Mouse (Mus musculus) ES-E14 (cell line): Measurements from ENCODE around the gene Vmn1r45. TPM values are rescaled to one million over a fixed set of nuclear protein-coding genes. Genes with fewer than 3 reads are reported as not detected.

Experiments used
- DNase-seq: peaks from one replicate; pipeline ENCODE4 v3.0.0-alpha.2; 2013; ENCODE audit warnings: low read depth, low spot score
- H3K27ac ChIP-seq: 2 replicates; pipeline ENCODE4 v1.5.1; 2012; ENCODE audit warnings: low read depth, mild to moderate bottlenecking, low read length, moderate library complexity, mixed read lengths; ENCODE audit not compliant: poor library complexity, insufficient read depth, severe bottlenecking
- H3K36me3 ChIP-seq: 2 replicates; pipeline ENCODE4 v1.6.1; 2012; ENCODE audit warnings: mild to moderate bottlenecking, low read length, moderate library complexity, mixed read lengths; ENCODE audit not compliant: control insufficient read depth, poor library complexity, insufficient read depth, severe bottlenecking
- H3K4me1 ChIP-seq, 2 experiments: fragments of 150-350 bp in 1 of 2; sonication (generic) in 1 of 2; 2 replicates each; pipeline ENCODE4 v1.6.1; 2012; ENCODE audit warnings: low read length in 2 of 2, mild to moderate bottlenecking in 1 of 2, mixed read lengths in 1 of 2; ENCODE audit not compliant: control insufficient read depth in 2 of 2, insufficient read depth in 2 of 2, poor library complexity in 1 of 2
- H3K4me3 ChIP-seq, 2 experiments: fragments of 150-350 bp in 1 of 2; sonication (generic) in 1 of 2; 2 replicates each; pipeline ENCODE4 v1.5.1; 2012; ENCODE audit warnings: low read length in 2 of 2, low read depth in 1 of 2, mild to moderate bottlenecking in 1 of 2, mixed read lengths in 1 of 2; ENCODE audit not compliant: insufficient read depth in 1 of 2, poor library complexity in 1 of 2, severe bottlenecking in 1 of 2
- H3K9ac ChIP-seq: 2 replicates; pipeline ENCODE4 v1.6.1; 2012; ENCODE audit warnings: low read depth, mild to moderate bottlenecking, low read length, mixed read lengths; ENCODE audit not compliant: poor library complexity, insufficient read depth, severe bottlenecking
- H3K9me3 ChIP-seq: fragments of 150-350 bp; sonication (generic); 2 replicates; pipeline ENCODE4 v1.6.1; 2012; ENCODE audit warnings: low read depth, mild to moderate bottlenecking, low read length; ENCODE audit not compliant: control insufficient read depth, insufficient read depth
- CHD2 ChIP-seq: IDR thresholded peaks from 2 replicates; pipeline ENCODE4 v1.6.1; 2014; ENCODE audit warnings: mild to moderate bottlenecking, low read depth, low read length, inconsistent platforms
- HCFC1 ChIP-seq: IDR thresholded peaks from 2 replicates; pipeline ENCODE4 v1.6.1; 2012; ENCODE audit warnings: low read length, inconsistent platforms, borderline replicate concordance; ENCODE audit not compliant: insufficient read depth
- MAFK ChIP-seq: IDR thresholded peaks from 2 replicates; pipeline ENCODE4 v1.6.1; 2014; ENCODE audit warnings: mild to moderate bottlenecking, low read depth, low read length, inconsistent platforms; ENCODE audit not compliant: insufficient read depth
- ZC3H11A ChIP-seq: IDR thresholded peaks from 2 replicates; pipeline ENCODE4 v1.6.1; 2012; ENCODE audit warnings: low read depth, mild to moderate bottlenecking, inconsistent platforms, low read length, borderline replicate concordance
- ZNF384 ChIP-seq: IDR thresholded peaks from 2 replicates; pipeline ENCODE4 v1.6.1; 2012; ENCODE audit warnings: low read depth, low read length, inconsistent platforms
- in situ Hi-C, 2 experiments: fragments of 600-800 bp; cut with MboI; formaldehyde crosslinking; loops; one replicate each; pipeline ENCODE4 v1.15.1; 2025; ENCODE audit warnings: low sequenced_read_pairs in 2 of 2, inconsistent platforms in 1 of 2; ENCODE audit not compliant: unreplicated experiment in 2 of 2
- total RNA-seq: library from RNA; depleted of rRNA; stranded (reverse); fragments of 300-350 nt; gene quantifications from 2 replicates; pipeline ENCODE4 v1.2.3, GENCODE M21; 2012; rRNA removed

Gene Vmn1r45
- total RNA-seq, 1 experiment: not detected

DNA sequence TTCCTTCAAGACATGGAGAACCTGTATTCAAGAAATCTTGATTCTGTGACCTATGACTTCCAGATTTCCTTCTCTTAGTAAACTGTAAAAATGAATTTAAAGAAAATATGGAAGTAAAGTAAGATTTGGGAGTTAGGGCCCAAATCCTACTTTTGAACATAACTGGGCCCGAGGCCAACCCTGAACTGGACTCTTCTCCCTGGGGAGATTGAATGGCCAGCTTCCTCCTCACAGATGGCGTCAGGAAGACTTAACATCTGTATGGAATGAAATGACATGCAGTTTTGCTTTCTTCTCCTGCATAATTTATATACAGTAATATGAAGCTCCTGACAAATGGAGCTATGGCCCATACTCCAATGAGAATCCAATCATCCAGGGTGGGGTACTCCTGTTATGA, 528 bp upstream of the Vmn1r45 start:
- in situ Hi-C loops: no loop called here
- Histone ChIP-seq H3K9ac (no peak overlapping the region), H3K4me1 (no peaks in the 10 kb centered on the region), H3K4me3 (no peak overlapping the region), H3K27ac (no peak overlapping the region), H3K9me3 (no peaks in the 10 kb centered on the region), H3K36me3 (no peaks in the 10 kb centered on the region)
- no peak for DNase-seq
- TF ChIP-seq ZC3H11A (no peak), CHD2 (no peak), ZNF384 (no peak), HCFC1 (no peak)

- H3K9ac ChIP-seq: no peak overlapping the region
- TF ChIP-seq ZNF384: no peak
- TF ChIP-seq CHD2: no peak
- no peak for TF ChIP-seq HCFC1
- TF ChIP-seq ZC3H11A: no peak
- TF ChIP-seq MAFK: no peak
Observed at GRCm38 (mm10) chr6:89883812-89884211, 56.6 kb downstream of the Vmn1r45 start.

GRCm38 (mm10) chr6:89883360-89883759, 57.0 kb downstream of the Vmn1r45 start, which contains the start of gene Vmn1r44:
TSS of gene Vmn1r44 (plus strand) at chr6:89883660.
- no peak within 1 kb of the TSS for H3K9ac ChIP-seq
- no peak for TF ChIP-seq ZC3H11A
- no peak for TF ChIP-seq MAFK
- TF ChIP-seq HCFC1: no peak
- no peak for TF ChIP-seq CHD2
- no peak for TF ChIP-seq ZNF384
- no peaks in the 10 kb centered on the region for H3K36me3 ChIP-seq
- no peak within 1 kb of the TSS for H3K4me3 ChIP-seq
- H3K9me3 ChIP-seq: no peaks in the 10 kb centered on the region
- H3K27ac ChIP-seq: no peak within 1 kb of the TSS
- in situ Hi-C loops: no loop called here
- DNase-seq: no peak
- H3K4me1 ChIP-seq: no peaks in the 10 kb centered on the region

More at GRCm38 (mm10) chr6:89883812-89884211, 56.6 kb downstream of the Vmn1r45 start:
- Histone ChIP-seq H3K4me3 (no peak overlapping the region), H3K9me3 (no peaks in the 10 kb centered on the region), H3K27ac (no peak overlapping the region), H3K36me3 (no peaks in the 10 kb centered on the region), H3K4me1 (no peaks in the 10 kb centered on the region)
- DNase-seq: no peak
- in situ Hi-C loops: no loop called here

Other genes starting within 250 kb of the Vmn1r45 start
- not detected in 2 replicates for gene Vmn1r40, start 233.1 kb downstream of the Vmn1r45 start, total RNA-seq
- gene Vmn1r41, start 199.8 kb downstream of the Vmn1r45 start, total RNA-seq: not detected in 2 replicates
- gene Vmn1r42, start 64.2 kb downstream of the Vmn1r45 start, total RNA-seq: not detected in 2 replicates
- gene Vmn1r43, start 64.2 kb downstream of the Vmn1r45 start, total RNA-seq: 0.13 TPM in 1 of 2 replicates, not detected in the other
- not detected in 2 replicates for gene Vmn1r44, start 56.9 kb downstream of the Vmn1r45 start, total RNA-seq
- gene Vmn1r46, start 28.7 kb upstream of the Vmn1r45 start, total RNA-seq: not detected in 2 replicates
- gene Vmn1r47, start 75.5 kb upstream of the Vmn1r45 start, total RNA-seq: 0.58 and 1.4 TPM in 2 replicates
- not detected in 2 replicates for gene Vmn1r48, start 96.2 kb upstream of the Vmn1r45 start, total RNA-seq
- not detected in 2 replicates for gene Vmn1r49, start 137.9 kb upstream of the Vmn1r45 start, total RNA-seq
- gene Vmn1r50, start 160.8 kb upstream of the Vmn1r45 start, total RNA-seq: not detected in 2 replicates
- gene Vmn1r51, start 182.0 kb upstream of the Vmn1r45 start, total RNA-seq: not detected in 2 replicates
- not detected in 2 replicates for gene Vmn1r52, start 234.2 kb upstream of the Vmn1r45 start, total RNA-seq